ENCODE assay signal across 8 mouse cellular contexts in the genomic region with DNA sequence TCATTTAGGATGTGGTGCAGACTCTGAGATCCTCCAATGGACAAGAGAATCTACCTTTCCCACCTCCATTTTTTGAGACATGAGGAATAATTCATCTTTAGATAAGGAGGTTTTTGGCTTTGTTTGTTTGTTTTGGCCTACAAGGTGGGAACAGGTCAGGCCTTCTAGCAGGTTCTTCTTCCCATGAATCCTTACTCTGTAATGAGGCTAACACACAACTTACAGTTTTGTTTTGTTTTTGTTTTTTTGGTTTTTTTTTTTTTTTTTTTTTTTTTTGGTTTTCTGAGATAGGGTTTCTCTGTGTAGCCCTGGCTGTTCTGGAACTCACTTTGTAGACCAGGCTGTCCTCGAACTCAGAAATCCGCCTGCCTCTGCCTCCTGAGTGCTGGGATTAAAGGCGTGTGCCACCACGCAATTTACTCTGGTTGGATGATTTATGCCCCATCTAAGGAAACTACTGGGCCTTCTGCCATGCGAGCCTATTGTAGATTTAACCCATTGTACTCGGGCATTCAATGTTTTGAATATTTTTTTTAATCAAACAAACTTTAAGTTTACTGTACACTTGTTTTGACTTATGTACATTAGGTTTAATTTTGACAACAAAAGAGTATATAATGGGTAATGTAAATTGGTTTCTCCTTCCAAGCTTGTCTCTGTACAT. TPM values are rescaled to one million over a fixed set of nuclear protein-coding genes. Genes with fewer than 3 reads are reported as not detected.
DNase-seq lines count a peak whose midpoint lies in the region; ATAC-seq lines count a peak whose summit lies in the region.

No protein-coding gene starts in this region.

- H3K27me3 ChIP-seq in hindbrain, embryonic 10.5 days (ENCODE audit: insufficient read depth, poor library complexity, severe bottlenecking), result no peaks in the 10 kb centered on the region
- H3K27me3 ChIP-seq in hindbrain, embryonic 11.5 days (ENCODE audit: control insufficient read depth, insufficient read depth, low read length), result no peaks in the 10 kb centered on the region
- H3K27me3 ChIP-seq in embryonic facial prominence, embryonic 13.5 days, result no peaks in the 10 kb centered on the region
- no peaks in the 10 kb centered on the region for H3K27me3 ChIP-seq in midbrain, embryonic 15.5 days (replicated peaks)

- no peaks in the 10 kb centered on the region for H3K9me3 ChIP-seq in hindbrain, embryonic 10.5 days
- no peaks in the 10 kb centered on the region for H3K9me3 ChIP-seq in hindbrain, embryonic 11.5 days (ENCODE audit: control insufficient read depth, low read length)
- no peaks in the 10 kb centered on the region for H3K9me3 ChIP-seq in embryonic facial prominence, embryonic 13.5 days
- H3K9me3 ChIP-seq in midbrain, embryonic 15.5 days, result no peaks in the 10 kb centered on the region

- H3K36me3 ChIP-seq in hindbrain, embryonic 10.5 days, result peaks cover 18% of the 10 kb centered on the region
- no peaks in the 10 kb centered on the region for H3K36me3 ChIP-seq in hindbrain, embryonic 11.5 days (ENCODE audit: control insufficient read depth, insufficient read depth, low read length)
- peaks cover 7% of the 10 kb centered on the region for H3K36me3 ChIP-seq in embryonic facial prominence, embryonic 13.5 days
- H3K36me3 ChIP-seq in midbrain, embryonic 15.5 days (replicated peaks), result peaks cover 3% of the 10 kb centered on the region; the same call in 1 of the 2 replicates

- no peak overlapping the region for H3K9ac ChIP-seq in hindbrain, embryonic 11.5 days (ENCODE audit: low read depth, low read length)
- H3K9ac ChIP-seq in embryonic facial prominence, embryonic 13.5 days, result no peak overlapping the region
- H3K9ac ChIP-seq in midbrain, embryonic 15.5 days, result no peak overlapping the region

- no peak for ATAC-seq in hindbrain, embryonic 11.5 days (ENCODE audit: low FRiP score)
- no peak for ATAC-seq in embryonic facial prominence, embryonic 13.5 days (ENCODE audit: insufficient number of reproducible peaks, insufficient read depth, low FRiP score, low TSS enrichment, low read depth)
- no peak for ATAC-seq in midbrain, embryonic 15.5 days (replicated peaks)
- ATAC-seq in activated CD4-positive, CD25-positive, alpha-beta regulatory T cell, adult 4 months, result no peak

- no peak for DNase-seq in hindbrain, embryonic 10.5 days (ENCODE audit: low spot score)
- no peak for DNase-seq in hindbrain, embryonic 11.5 days (ENCODE audit: low spot score)
- DNase-seq in kidney, postnatal 4 days, result peak; percentile 39 to 44
- no peak for DNase-seq in cerebellum, adult 11 months
- no peak for DNase-seq in embryo, embryonic 10 days (ENCODE audit: low spot score)

- no peak overlapping the region for H3K4me2 ChIP-seq in hindbrain, embryonic 11.5 days (replicated peaks; ENCODE audit: low read depth, low read length)
- peak overlapping the region; percentile 69 for H3K4me2 ChIP-seq in embryonic facial prominence, embryonic 13.5 days
- peak overlapping the region; percentile 76; the same call in 1 of the 2 replicates for H3K4me2 ChIP-seq in midbrain, embryonic 15.5 days

- H3K4me3 ChIP-seq in hindbrain, embryonic 10.5 days, result peak overlapping the region; percentile 82
- no peak overlapping the region for H3K4me3 ChIP-seq in hindbrain, embryonic 11.5 days (ENCODE audit: low read depth, low read length)
- H3K4me3 ChIP-seq in embryonic facial prominence, embryonic 13.5 days, result peak overlapping the region; percentile 69
- no peak overlapping the region for H3K4me3 ChIP-seq in midbrain, embryonic 15.5 days

- peak overlapping the region; percentile 89 for H3K27ac ChIP-seq in hindbrain, embryonic 10.5 days
- no peak overlapping the region for H3K27ac ChIP-seq in hindbrain, embryonic 11.5 days (ENCODE audit: low read depth, low read length)
- peak overlapping the region; percentile 88; the same call in 1 of the 2 replicates for H3K27ac ChIP-seq in embryonic facial prominence, embryonic 13.5 days
- no peak overlapping the region for H3K27ac ChIP-seq in midbrain, embryonic 15.5 days

- peaks cover 13% of the 10 kb centered on the region for H3K4me1 ChIP-seq in hindbrain, embryonic 10.5 days (replicated peaks)
- no peaks in the 10 kb centered on the region; the same call in 1 of the 2 replicates for H3K4me1 ChIP-seq in hindbrain, embryonic 11.5 days (replicated peaks; ENCODE audit: control insufficient read depth, insufficient read depth, low read length)
- peaks cover 7% of the 10 kb centered on the region for H3K4me1 ChIP-seq in embryonic facial prominence, embryonic 13.5 days
- H3K4me1 ChIP-seq in midbrain, embryonic 15.5 days, result peaks cover 12% of the 10 kb centered on the region

- WGBS in hindbrain, embryonic 10.5 days, result 80% methylated on average over 6 of the region's 6 CpGs
- 87% methylated on average over 6 of the region's 6 CpGs for WGBS in hindbrain, embryonic 11.5 days
- WGBS in embryonic facial prominence, embryonic 13.5 days, result 84% methylated on average over 6 of the region's 6 CpGs
- 80% methylated on average over 6 of the region's 6 CpGs for WGBS in midbrain, embryonic 15.5 days

RNA-seq across cellular contexts. Expression of a gene that starts 0.9 kb away (rescaled TPM):
- polyA plus RNA-seq in hindbrain, embryonic 10.5 days (2016; fragmentation: Nextera tagmentation; extraction: Ambion mirVana), result 35.3 and 35.8 TPM in 2 replicates
- 28.7 and 34.4 TPM in 2 replicates for polyA plus RNA-seq in hindbrain, embryonic 11.5 days (2014; fragmentation: Nextera tagmentation; extraction: Ambion mirVana)
- polyA plus RNA-seq in embryonic facial prominence, embryonic 13.5 days (2015; fragmentation: Nextera tagmentation; extraction: Ambion mirVana), result 28.3 and 29.8 TPM in 2 replicates
- 30.5 and 33.5 TPM in 2 replicates for polyA plus RNA-seq in midbrain, embryonic 15.5 days (2015; fragmentation: Nextera tagmentation; extraction: Ambion mirVana)
- 10 to 100 TPM; 19.2 to 19.8 TPM for polyA plus RNA-seq in activated CD4-positive, CD25-positive, alpha-beta regulatory T cell, adult 4 months (2017; shearing (Covaris generic))

RNA-seq across cellular contexts. Expression of a gene that starts 8.5 kb away (rescaled TPM):
- 17.6 and 18.2 TPM in 2 replicates for polyA plus RNA-seq in hindbrain, embryonic 10.5 days (2016; fragmentation: Nextera tagmentation; extraction: Ambion mirVana)
- 14.7 and 20.0 TPM in 2 replicates for polyA plus RNA-seq in hindbrain, embryonic 11.5 days (2014; fragmentation: Nextera tagmentation; extraction: Ambion mirVana)
- 12.4 and 13.8 TPM in 2 replicates for polyA plus RNA-seq in embryonic facial prominence, embryonic 13.5 days (2015; fragmentation: Nextera tagmentation; extraction: Ambion mirVana)
- polyA plus RNA-seq in midbrain, embryonic 15.5 days (2015; fragmentation: Nextera tagmentation; extraction: Ambion mirVana), result 12.4 and 16.4 TPM in 2 replicates
- 10 to 100 TPM; 18.6 to 28.0 TPM for polyA plus RNA-seq in activated CD4-positive, CD25-positive, alpha-beta regulatory T cell, adult 4 months (2017; shearing (Covaris generic))

RNA-seq across cellular contexts. Expression of a gene that starts 35.7 kb away (rescaled TPM):
- not detected in 2 replicates for polyA plus RNA-seq in hindbrain, embryonic 10.5 days (2016; fragmentation: Nextera tagmentation; extraction: Ambion mirVana)
- not detected in 2 replicates for polyA plus RNA-seq in hindbrain, embryonic 11.5 days (2014; fragmentation: Nextera tagmentation; extraction: Ambion mirVana)
- polyA plus RNA-seq in embryonic facial prominence, embryonic 13.5 days (2015; fragmentation: Nextera tagmentation; extraction: Ambion mirVana), result not detected in 2 replicates
- polyA plus RNA-seq in midbrain, embryonic 15.5 days (2015; fragmentation: Nextera tagmentation; extraction: Ambion mirVana), result not detected in 2 replicates
- not detected for polyA plus RNA-seq in activated CD4-positive, CD25-positive, alpha-beta regulatory T cell, adult 4 months (2017; shearing (Covaris generic))

Comparison
In these comparisons a context has a peak if more than half of its experiments do, and no peak if none do; other contexts are left out.
1. H3K27ac ChIP-seq: peak in hindbrain, embryonic 10.5 days (single experiment) and embryonic facial prominence, embryonic 13.5 days (single experiment); none in hindbrain, embryonic 11.5 days (single experiment) and midbrain, embryonic 15.5 days (single experiment).
2. H3K4me3 ChIP-seq: peak in hindbrain, embryonic 10.5 days (single experiment) and embryonic facial prominence, embryonic 13.5 days (single experiment); none in hindbrain, embryonic 11.5 days (single experiment) and midbrain, embryonic 15.5 days (single experiment).
3. DNase-seq: peak in kidney, postnatal 4 days (2 of 2); none in hindbrain, embryonic 10.5 days (single experiment), hindbrain, embryonic 11.5 days (single experiment), cerebellum, adult 11 months (single experiment) and embryo, embryonic 10 days (single experiment).